Mouse (Mus musculus) spleen, postnatal 14 days (tissue): ENCODE measurements around the gene Slc23a2.

ENCODE experiments used
- DNase-seq, 2 experiments: peaks; one replicate each; pipeline ENCODE4 v3.0.0; 2021 to 2022; ENCODE audit warnings: low spot score in 2 of 2

The Slc23a2 gene

GRCm38 (mm10) chr2:132020991-132021541 is 123.8 kb downstream of the Slc23a2 start:
- DNase-seq, result peak; percentile 40 to 53

GRCm38 (mm10) chr2:132020420-132020819 is 124.5 kb downstream of the Slc23a2 start:
- DNase-seq, result no peak

- DNase-seq, result peak in 1 of 2 experiments; percentile 45
Measured at GRCm38 (mm10) chr2:132019372-132019811, 125.5 kb downstream of the Slc23a2 start.

GRCm38 (mm10) chr2:132018156-132018555 is 126.8 kb downstream of the Slc23a2 start:
- DNase-seq, result no peak

GRCm38 (mm10) chr2:132017611-132018010 is 127.3 kb downstream of the Slc23a2 start:
- no peak for DNase-seq

GRCm38 (mm10) chr2:132016034-132016433 is 128.9 kb downstream of the Slc23a2 start:
- DNase-seq, result no peak

GRCm38 (mm10) chr2:132013152-132013551 is 131.8 kb downstream of the Slc23a2 start:
- no peak for DNase-seq

- DNase-seq, result no peak
Measured at GRCm38 (mm10) chr2:132010781-132011180, 134.1 kb downstream of the Slc23a2 start.

GRCm38 (mm10) chr2:132008186-132008585 is 136.7 kb downstream of the Slc23a2 start:
- no peak for DNase-seq

GRCm38 (mm10) chr2:132007475-132007819 is 137.5 kb downstream of the Slc23a2 start:
- no peak for DNase-seq

GRCm38 (mm10) chr2:132006561-132007474 is 138.1 kb downstream of the Slc23a2 start:
- no peak for DNase-seq

- no peak for DNase-seq
Measured at GRCm38 (mm10) chr2:132005445-132005844, 139.5 kb downstream of the Slc23a2 start.

- DNase-seq, result no peak
Measured at GRCm38 (mm10) chr2:132004495-132005136, 140.3 kb downstream of the Slc23a2 start.

GRCm38 (mm10) chr2:132003916-132004315 is 141.0 kb downstream of the Slc23a2 start:
- DNase-seq, result no peak
